Mouse (Mus musculus) activated CD4-positive, CD25-positive, alpha-beta regulatory T cell, adult 9 weeks (primary cell): Measurements from ENCODE around the gene Gabrb1. TPM values are rescaled to one million over a fixed set of nuclear protein-coding genes. Genes with fewer than 3 reads are reported as not detected.

Experiments used
- polyA plus RNA-seq: library from polyadenylated mRNA; unstranded; fragments of 100-300 nt; shearing (Covaris generic); gene quantifications from one replicate; pipeline ENCODE4 v1.2.1, GENCODE M21; 2017

Gabrb1 gene
- polyA plus RNA-seq: not detected

DNA sequence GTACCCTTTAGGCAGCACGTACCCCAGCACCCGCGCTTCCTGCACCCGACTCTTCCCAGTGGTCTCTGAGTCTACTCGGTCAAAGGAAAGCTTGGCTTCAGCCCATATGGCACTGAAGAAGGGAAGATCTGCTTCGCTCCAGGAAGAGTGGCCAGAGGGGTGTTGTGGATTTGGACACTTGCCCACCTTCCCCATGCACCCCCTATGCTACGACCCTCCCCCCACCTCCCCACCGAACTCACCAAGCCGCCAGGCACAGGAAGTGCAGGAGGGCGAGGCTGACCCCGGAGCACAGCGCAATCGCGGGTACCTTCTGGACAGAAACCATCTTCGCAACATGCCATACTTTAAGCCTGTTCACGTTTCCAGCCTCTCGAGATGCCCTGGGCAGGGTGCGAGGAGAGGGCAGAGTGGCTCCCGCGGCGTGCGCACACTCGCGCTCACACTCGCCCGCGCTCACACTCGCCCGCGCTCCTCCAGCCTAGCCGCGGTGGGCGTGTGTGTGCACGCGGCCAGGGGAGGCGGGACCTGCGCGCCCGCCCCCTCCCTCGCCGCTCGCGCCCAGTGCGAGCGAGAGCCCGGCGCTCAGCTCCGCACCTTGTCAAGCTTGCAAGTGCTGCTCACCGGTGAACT lies at the start of gene Gabrb1:
Gene Gabrb1 (plus strand): TSS at position 632 of the 633 bp plus-strand sequence.

DNA sequence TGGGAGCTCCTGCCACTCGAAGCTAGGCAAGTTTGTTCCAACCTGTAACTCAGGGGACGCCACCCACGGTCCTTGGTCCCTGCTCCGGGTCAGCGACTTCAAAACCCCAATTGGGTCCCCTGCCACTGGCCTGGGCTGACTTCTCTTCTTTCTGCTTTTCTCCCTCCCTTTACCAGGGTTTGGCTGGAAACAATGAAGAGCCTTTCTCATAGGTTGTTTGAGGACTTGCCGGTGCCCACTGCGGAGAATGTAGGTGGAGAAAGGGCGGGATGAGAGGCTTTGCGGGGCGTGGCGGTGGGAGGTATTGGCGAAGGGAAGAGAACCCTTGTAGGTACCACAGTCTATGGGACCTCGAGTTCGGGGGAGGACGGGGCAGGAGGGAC lies 193 bp downstream of the Gabrb1 start, which contains the start of gene Gabra4:
Gene Gabra4 (minus strand): TSS at position 194 of the 383 bp plus-strand sequence.

DNA sequence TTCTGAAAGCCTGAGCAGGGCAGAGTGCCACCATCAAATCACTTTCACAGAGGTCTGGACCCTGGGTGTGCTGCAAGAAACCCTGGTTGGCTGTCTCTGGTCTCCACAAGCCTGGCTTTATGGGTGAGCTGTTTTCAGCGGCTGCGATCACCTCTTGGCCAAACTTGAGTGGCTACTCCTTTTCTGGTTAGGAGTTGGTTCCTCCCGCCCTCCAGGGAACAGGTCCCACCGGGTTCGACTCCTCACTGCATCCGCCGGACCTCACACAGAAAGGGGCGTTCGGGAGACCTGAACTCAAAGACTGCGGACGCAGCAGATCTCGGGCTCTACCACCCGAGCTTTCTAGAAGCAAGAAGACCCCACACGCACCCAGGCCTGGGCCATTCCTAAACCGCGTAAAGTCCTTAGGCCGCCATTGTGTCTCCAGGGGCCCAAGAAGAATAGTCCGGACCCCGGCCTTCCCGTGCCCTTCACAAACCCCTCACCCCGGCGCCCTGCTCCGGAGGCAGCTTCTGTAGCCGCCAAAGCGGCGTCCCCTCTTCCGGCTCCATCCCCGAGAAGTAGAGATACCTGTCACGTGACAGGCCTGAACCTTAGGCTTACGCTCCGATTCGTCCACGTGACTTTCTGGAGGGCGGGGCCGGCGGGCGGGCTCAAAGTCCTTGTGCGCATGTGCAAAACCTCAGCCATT lies 509.8 kb downstream of the Gabrb1 start, which contains the start of gene Commd8:
Gene Commd8 (minus strand): TSS at position 596 of the 691 bp plus-strand sequence.

Other genes starting within 250 kb of the Gabrb1 start
- 0.54 TPM for gene Cox7b2, start 109.9 kb upstream of the Gabrb1 start, polyA plus RNA-seq
- gene Gabra4, start 195 bp downstream of the Gabrb1 start, polyA plus RNA-seq: not detected